Mouse (Mus musculus): ENCODE results near the gene Jph3.

GRCm38 (mm10) chr8:121695585-121696184, 33.7 kb upstream of the Jph3 start:
- TF ChIP-seq CTCF (IDR thresholded peaks at IDR 0.05; ENCODE audit: borderline replicate concordance, insufficient read depth, low read length) (no peak), POLR2A (IDR thresholded peaks at IDR 0.05; ENCODE audit: low read depth, low read length) (no peak)
